Mouse (Mus musculus) heart, postnatal 25 days (tissue): ENCODE measurements around the gene Gm10260. TPM values are rescaled to one million over a fixed set of nuclear protein-coding genes. Genes with fewer than 3 reads are reported as not detected.

Source experiments
- DNase-seq: peaks from one replicate; pipeline ENCODE4 v3.0.0; 2022; ENCODE audit warnings: low spot score
- intact Hi-C: fragments of 180-260 bp; cut with DNase I; formaldehyde crosslinking; loops from one replicate; pipeline ENCODE4 v1.15.1; 2025
- total RNA-seq, 2 experiments: library from RNA; stranded (reverse); gene quantifications; 2 replicates each; pipeline ENCODE4 v1.2.3; 2021

Gene Gm10260
- total RNA-seq, 2 experiments from 2014 or later, result 106 to 109 TPM

DNA sequence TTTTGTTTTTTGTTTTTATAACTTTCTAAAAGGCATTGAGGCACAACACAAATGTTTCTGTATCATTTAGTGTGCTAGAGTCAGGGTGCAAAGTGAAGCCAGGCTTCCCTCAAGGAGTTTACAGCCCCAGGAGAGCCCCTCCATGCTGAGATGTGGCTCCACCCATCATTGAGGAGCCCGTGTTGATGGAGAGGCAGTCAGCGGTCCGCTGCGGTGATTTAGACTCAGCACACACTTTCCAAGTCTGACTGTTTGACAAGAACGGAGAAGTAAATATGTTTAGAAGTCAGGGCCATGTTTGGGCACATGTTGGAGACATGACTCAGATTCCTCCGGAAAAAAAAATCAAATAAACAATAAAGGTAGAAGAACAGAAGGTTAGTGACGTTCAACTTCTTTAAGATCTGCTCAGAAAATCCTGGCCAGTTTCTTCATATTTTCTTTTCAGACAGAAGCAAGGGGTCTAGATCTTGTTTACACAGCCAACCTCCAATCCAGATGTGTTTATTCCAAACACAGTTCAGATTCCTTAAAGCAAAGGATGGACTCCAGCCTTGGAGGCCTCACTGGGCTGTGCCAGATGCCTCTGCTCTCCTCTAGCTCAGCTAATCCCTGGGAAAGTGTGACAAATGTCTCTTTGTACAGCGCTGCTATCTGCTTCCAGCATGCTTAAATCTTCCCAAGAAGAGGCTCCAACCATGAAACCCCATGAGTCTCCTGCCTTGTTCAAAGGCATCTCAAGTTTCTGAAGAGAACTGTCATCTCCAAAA, 47.7 kb downstream of the Gm10260 start:
- no peak for DNase-seq
- intact Hi-C loops, result no loop called here

DNA sequence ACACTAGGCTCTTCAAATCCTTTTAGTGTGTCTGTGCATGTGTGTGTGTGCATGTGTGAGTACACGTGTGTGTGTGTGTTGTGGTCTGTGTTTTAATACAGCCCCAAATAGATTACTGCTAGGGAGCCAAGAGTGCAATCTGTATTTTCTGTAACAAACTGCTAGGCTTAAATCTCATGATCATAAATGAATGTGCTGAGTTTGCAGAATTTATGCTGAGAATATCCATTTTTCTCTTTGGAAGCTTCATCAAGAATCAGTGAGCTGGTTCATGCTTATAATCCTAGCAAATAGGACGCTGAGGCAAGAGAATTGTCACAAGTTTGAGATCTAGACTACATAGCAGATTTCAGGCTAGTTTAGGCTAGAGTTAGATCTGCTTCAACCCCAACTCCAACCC, 48.9 kb downstream of the Gm10260 start:
- intact Hi-C loops, result no loop called here
- no peak for DNase-seq
